Mouse (Mus musculus) ES-Bruce4 (cell line): ENCODE data around the gene Serpinb9g. TPM values are rescaled to one million over a fixed set of nuclear protein-coding genes. Genes with fewer than 3 reads are reported as not detected.
"Not testable (repeated sequence)": the region's sequence is repeated elsewhere in the genome, so short reads cannot be mapped to it uniquely, and the experiment has no call there.

ENCODE experiments used
- H3K27ac ChIP-seq: 2 replicates; pipeline ENCODE4 v1.5.1; 2012; ENCODE audit warnings: low read length, inconsistent platforms; ENCODE audit not compliant: insufficient read depth
- H3K27me3 ChIP-seq: 2 replicates; pipeline ENCODE4 v1.6.1; 2012; ENCODE audit warnings: mild to moderate bottlenecking, low read length, inconsistent platforms; ENCODE audit not compliant: control insufficient read depth, poor library complexity, insufficient read depth, severe bottlenecking
- H3K36me3 ChIP-seq: 2 replicates; pipeline ENCODE4 v1.6.1; 2012; ENCODE audit warnings: inconsistent platforms, mild to moderate bottlenecking, low read length, moderate library complexity; ENCODE audit not compliant: control insufficient read depth, poor library complexity, insufficient read depth, severe bottlenecking
- H3K4me1 ChIP-seq: one replicate; pipeline ENCODE4 v1.8.1; 2011; ENCODE audit warnings: low read length; ENCODE audit not compliant: control insufficient read depth, insufficient read depth
- H3K4me3 ChIP-seq: 2 replicates; pipeline ENCODE4 v1.5.1; 2011; ENCODE audit warnings: low read depth, mild to moderate bottlenecking, low read length
- H3K9ac ChIP-seq: 2 replicates; pipeline ENCODE4 v1.6.1; 2012; ENCODE audit warnings: low read depth, mild to moderate bottlenecking, inconsistent platforms; ENCODE audit not compliant: poor library complexity, severe bottlenecking
- H3K9me3 ChIP-seq: replicated peaks from 2 replicates; pipeline ENCODE4 v1.6.1; 2012; ENCODE audit warnings: mild to moderate bottlenecking, low read length, inconsistent platforms; ENCODE audit not compliant: control insufficient read depth, poor library complexity, insufficient read depth, severe bottlenecking
- CTCF ChIP-seq: IDR thresholded peaks from one replicate; pipeline ENCODE4 v1.8.1; 2011; ENCODE audit warnings: low read depth, low read length
- EP300 ChIP-seq: IDR thresholded peaks from 2 replicates; pipeline ENCODE4 v1.6.1; 2011; ENCODE audit warnings: low read depth, low read length; ENCODE audit not compliant: insufficient read depth
- POLR2A ChIP-seq: IDR thresholded peaks from one replicate; pipeline ENCODE4 v1.8.1; 2011; ENCODE audit warnings: low read length; ENCODE audit not compliant: insufficient read depth
- polyA plus RNA-seq: library from polyadenylated mRNA; stranded (reverse); fragments of >200 nt; gene quantifications from 2 replicates; pipeline ENCODE4 v1.2.4, GENCODE M21; 2011; ENCODE audit warnings: low read depth; ENCODE audit not compliant: missing spikeins, insufficient read depth, insufficient read length

Gene Serpinb9g
- not detected in 2 replicates for polyA plus RNA-seq

DNA sequence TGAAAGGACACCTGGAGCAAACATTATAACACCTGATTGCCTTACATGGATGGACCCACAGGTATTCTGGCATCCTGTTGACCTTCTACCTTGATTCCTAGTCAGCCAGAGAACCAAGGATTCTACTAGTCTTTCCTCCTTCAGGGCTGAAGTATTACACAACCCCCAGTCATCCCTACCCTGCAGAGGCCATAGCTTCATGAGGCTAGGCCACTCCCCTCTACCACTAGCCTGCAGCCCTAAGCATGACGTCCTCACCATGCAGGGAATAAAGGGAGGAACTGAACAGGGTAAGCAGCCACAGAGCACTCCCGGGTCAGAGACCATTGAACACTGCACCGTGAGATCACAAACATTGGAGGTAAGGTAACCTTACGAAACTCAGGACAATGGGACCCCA lies at the start of gene Serpinb9g:
Gene Serpinb9g, plus strand, starts transcription at position 301 of the 400 bp plus-strand sequence.
- not testable (repeated sequence) for H3K4me1 ChIP-seq, H3K9me3 ChIP-seq, H3K27ac ChIP-seq, H3K9ac ChIP-seq, H3K36me3 ChIP-seq, H3K27me3 ChIP-seq, H3K4me3 ChIP-seq

DNA sequence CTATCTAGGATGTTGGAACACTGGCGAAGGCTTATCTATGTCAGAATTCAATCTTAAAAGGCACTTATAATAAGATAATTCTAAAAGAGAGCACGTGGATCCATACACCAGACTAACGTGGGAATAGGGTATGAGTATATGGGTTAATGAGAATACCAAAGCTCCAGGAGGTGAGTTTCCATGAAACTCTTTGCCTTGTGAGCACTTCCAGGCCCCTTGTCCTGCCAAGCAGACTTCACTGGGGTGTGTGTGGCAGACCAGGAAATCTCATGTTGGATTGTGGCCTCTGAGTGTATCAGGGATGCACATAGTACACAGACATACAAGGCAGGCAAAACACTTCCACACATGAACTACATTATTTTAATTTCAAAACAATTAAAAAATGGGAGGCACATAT lies 718 bp upstream of the Serpinb9g start:
- not testable (repeated sequence) for H3K9ac ChIP-seq, H3K4me1 ChIP-seq, H3K36me3 ChIP-seq, H3K27ac ChIP-seq, H3K4me3 ChIP-seq, H3K27me3 ChIP-seq, H3K9me3 ChIP-seq

- no peaks in the 10 kb centered on the region for H3K4me1 ChIP-seq
- no peak overlapping the region for H3K9ac ChIP-seq
- no peaks in the 10 kb centered on the region for H3K9me3 ChIP-seq
- no peaks in the 10 kb centered on the region for H3K36me3 ChIP-seq
- H3K27me3 ChIP-seq: no peaks in the 10 kb centered on the region
- TF ChIP-seq EP300 (no peak), POLR2A (no peak)
- no peak overlapping the region for H3K4me3 ChIP-seq
- no peak overlapping the region for H3K27ac ChIP-seq
These were observed 40.0 kb downstream of the Serpinb9g start for GRCm38 (mm10) chr13:33524629-33525028.

DNA sequence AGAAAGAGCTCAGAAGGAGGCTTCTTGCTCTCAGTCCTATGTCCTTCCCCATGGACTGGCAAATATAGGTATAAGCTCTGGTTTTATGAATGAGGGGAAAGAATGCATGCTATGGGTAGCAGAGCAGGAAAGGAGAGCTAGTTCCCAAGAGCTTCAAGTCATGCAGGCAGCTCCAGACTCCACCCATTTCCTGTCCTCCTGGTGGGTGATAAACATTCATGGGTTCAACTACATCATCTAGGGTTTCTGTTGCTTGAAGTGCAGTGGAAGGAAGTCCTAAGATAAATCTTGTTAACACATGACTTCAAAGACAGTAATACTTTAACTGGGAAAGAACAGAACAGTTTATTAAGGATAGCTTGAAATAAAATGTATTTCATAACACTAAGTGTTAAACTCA lies 48.2 kb downstream of the Serpinb9g start:
- H3K4me3 ChIP-seq: no peak overlapping the region
- no peak overlapping the region for H3K9ac ChIP-seq
- no peaks in the 10 kb centered on the region for H3K9me3 ChIP-seq
- no peak overlapping the region for H3K27ac ChIP-seq
- no peaks in the 10 kb centered on the region for H3K4me1 ChIP-seq
- TF ChIP-seq POLR2A: no peak
- no peak for TF ChIP-seq EP300
- TF ChIP-seq CTCF: no peak
- H3K27me3 ChIP-seq: no peaks in the 10 kb centered on the region
- no peaks in the 10 kb centered on the region for H3K36me3 ChIP-seq

Other genes with a start within 250 kb of the Serpinb9g start
- 0.93 and 1.3 TPM in 2 replicates for gene Serpinb9e, start 235.2 kb upstream of the Serpinb9g start, polyA plus RNA-seq
- gene Serpinb9f, start 160.7 kb upstream of the Serpinb9g start, polyA plus RNA-seq: 0.62 and 1.2 TPM in 2 replicates
- not detected in 2 replicates for gene Gm11397, start 89.0 kb upstream of the Serpinb9g start, polyA plus RNA-seq
- not detected in 2 replicates for gene Serpinb6d, start 176.6 kb downstream of the Serpinb9g start, polyA plus RNA-seq